21 mouse cellular contexts compared by ENCODE assay signal in the genomic region with DNA sequence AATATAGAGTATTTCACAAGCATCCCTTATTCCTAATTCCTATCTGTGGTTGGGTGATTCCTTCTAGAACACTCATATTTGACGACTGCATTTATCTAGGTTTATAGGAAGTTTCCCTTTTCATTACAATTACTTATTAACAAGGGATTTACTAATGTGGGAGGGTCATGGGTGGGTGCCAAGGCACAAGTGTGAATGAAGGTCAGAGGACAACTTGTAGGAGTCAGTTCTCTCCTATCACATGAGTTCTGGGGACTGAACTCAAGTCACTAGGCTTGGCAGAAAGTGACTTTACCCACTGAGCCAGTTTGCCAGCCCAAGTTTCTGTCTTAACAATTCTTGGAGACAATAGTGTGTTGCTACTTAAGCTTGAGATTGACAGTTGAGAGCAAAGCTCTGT.
DNase-seq lines count a peak whose midpoint lies in the region; ATAC-seq and TF ChIP-seq lines count a peak whose summit lies in the region.
"Had no signal": no experiment of that assay in that cellular context is flagged by ENCODE, and none has a peak within 500 bp of the region (broad histone marks: within the 10 kb centered on the region; RNA-seq: fewer than 3 reads in every experiment).

No protein-coding gene starts in this region.

- H3K27me3 ChIP-seq in kidney, embryonic 16.5 days (ENCODE audit: insufficient read depth, low read length): no peaks in the 10 kb centered on the region
- H3K27me3 ChIP-seq in liver, postnatal 0 days (ENCODE audit: insufficient read depth, low read length): no peaks in the 10 kb centered on the region
- H3K27me3 ChIP-seq in liver, embryonic 11.5 days (replicated peaks; ENCODE audit: control insufficient read depth, insufficient read depth, low read length): no peaks in the 10 kb centered on the region
- H3K27me3 ChIP-seq: embryonic facial prominence, embryonic 15.5 days; heart, embryonic 13.5 days; hindbrain, embryonic 13.5 days had no signal

- 56% methylated on average over 1 of the region's 1 CpGs for WGBS in kidney, embryonic 16.5 days
- WGBS in liver, postnatal 0 days (ENCODE audit: insufficient replicate concordance): 56% methylated on average over 1 of the region's 1 CpGs
- WGBS in liver, embryonic 11.5 days: 64% methylated on average over 1 of the region's 1 CpGs

- no peak for TF ChIP-seq CTCF in liver, postnatal 0 days (IDR thresholded peaks at IDR 0.05; ENCODE audit: low read depth)

- no peak overlapping the region for H3K4me2 ChIP-seq in kidney, embryonic 16.5 days (replicated peaks; ENCODE audit: low read depth, low read length)
- H3K4me2 ChIP-seq in liver, postnatal 0 days (ENCODE audit: low read depth, low read length): no peak overlapping the region
- no peak overlapping the region for H3K4me2 ChIP-seq in liver, embryonic 11.5 days
- H3K4me2 ChIP-seq: embryonic facial prominence, embryonic 15.5 days; heart, embryonic 13.5 days; hindbrain, embryonic 13.5 days had no signal

- no peak for TF ChIP-seq EP300 in liver, postnatal 0 days (IDR thresholded peaks at IDR 0.05; ENCODE audit: low read depth)

- H3K9me3 ChIP-seq in kidney, embryonic 16.5 days (ENCODE audit: low read length): no peaks in the 10 kb centered on the region
- H3K9me3 ChIP-seq in liver, postnatal 0 days (ENCODE audit: low read length): no peaks in the 10 kb centered on the region
- no peaks in the 10 kb centered on the region for H3K9me3 ChIP-seq in liver, embryonic 11.5 days (ENCODE audit: control insufficient read depth, low read length)
- H3K9me3 ChIP-seq: embryonic facial prominence, embryonic 15.5 days; forebrain, embryonic 10.5 days; heart, embryonic 13.5 days; hindbrain, embryonic 13.5 days had no signal

- H3K27ac ChIP-seq in kidney, embryonic 16.5 days (ENCODE audit: low read length): no peak overlapping the region
- no peak overlapping the region for H3K27ac ChIP-seq in liver, postnatal 0 days (ENCODE audit: low read depth)
- H3K27ac ChIP-seq in liver, embryonic 11.5 days (ENCODE audit: low read depth, low read length): no peak overlapping the region
- H3K27ac ChIP-seq: embryonic facial prominence, embryonic 15.5 days; forebrain, embryonic 10.5 days; gastrocnemius, adult 2 months; heart, embryonic 13.5 days had no signal

- no peak for ATAC-seq in kidney, embryonic 16.5 days (ENCODE audit: low FRiP score, low TSS enrichment)
- ATAC-seq in liver, postnatal 0 days: no peak
- no peak for ATAC-seq in liver, embryonic 11.5 days (replicated peaks; ENCODE audit: low FRiP score)
- ATAC-seq: forebrain, embryonic 14.5 days had no signal

- H3K4me3 ChIP-seq in kidney, embryonic 16.5 days (ENCODE audit: low read length): no peak overlapping the region
- no peak overlapping the region for H3K4me3 ChIP-seq in liver, postnatal 0 days (ENCODE audit: low read depth, low read length)
- no peak overlapping the region for H3K4me3 ChIP-seq in liver, embryonic 11.5 days (ENCODE audit: low read depth, low read length)
- H3K4me3 ChIP-seq: embryonic facial prominence, embryonic 15.5 days; erythroblast, embryonic 14.5 days; forebrain, embryonic 10.5 days; gastrocnemius, adult 2 months; heart, embryonic 13.5 days; hindbrain, embryonic 13.5 days had no signal

- no peak overlapping the region for H3K9ac ChIP-seq in kidney, embryonic 16.5 days (replicated peaks; ENCODE audit: low read length)
- no peak overlapping the region for H3K9ac ChIP-seq in liver, postnatal 0 days (replicated peaks)
- no peak overlapping the region for H3K9ac ChIP-seq in liver, embryonic 11.5 days (ENCODE audit: low read depth, low read length)
- H3K9ac ChIP-seq: embryonic facial prominence, embryonic 15.5 days; heart, embryonic 13.5 days; hindbrain, embryonic 13.5 days had no signal

- H3K4me1 ChIP-seq in kidney, embryonic 16.5 days (ENCODE audit: insufficient read depth, low read length): peaks cover 3% of the 10 kb centered on the region; the same call in 1 of the 2 replicates
- no peaks in the 10 kb centered on the region for H3K4me1 ChIP-seq in liver, postnatal 0 days (ENCODE audit: insufficient read depth)
- H3K4me1 ChIP-seq in liver, embryonic 11.5 days (replicated peaks; ENCODE audit: control insufficient read depth, insufficient read depth, low read length): no peaks in the 10 kb centered on the region

- DNase-seq in kidney, adult 11 months: peak; percentile 48
- peak; percentile 34 for DNase-seq in liver, postnatal 0 days
- no peak for DNase-seq in liver, embryonic 11.5 days (ENCODE audit: low spot score)
- DNase-seq in kidney, adult 9 months: peak; percentile 80
- DNase-seq in kidney, postnatal 25 days: peak; percentile 73
- no peak for DNase-seq in layer of hippocampus, postnatal 14 days (ENCODE audit: low spot score in 2 of 2)
- no peak for DNase-seq in embryo, embryonic 10 days (ENCODE audit: low spot score)
- DNase-seq: adrenal gland, postnatal 14 days; cerebellum, adult 18-20 months; cerebellum, postnatal 10 days; embryo, embryonic 11 days; gastrocnemius, adult 2 months; gastrocnemius, postnatal 25 days; heart, postnatal 4 days had no signal

- no peaks in the 10 kb centered on the region for H3K36me3 ChIP-seq in kidney, embryonic 16.5 days (ENCODE audit: insufficient read depth, low read length)
- no peaks in the 10 kb centered on the region for H3K36me3 ChIP-seq in liver, postnatal 0 days (replicated peaks; ENCODE audit: insufficient read depth, low read length)
- H3K36me3 ChIP-seq in liver, embryonic 11.5 days (ENCODE audit: control insufficient read depth, insufficient read depth, low read length): no peaks in the 10 kb centered on the region
- H3K36me3 ChIP-seq: embryonic facial prominence, embryonic 15.5 days; forebrain, embryonic 10.5 days; heart, embryonic 13.5 days; hindbrain, embryonic 13.5 days had no signal

Comparison
In these comparisons a context has a peak if more than half of its experiments do, and no peak if none do; other contexts are left out.
1. DNase-seq: peak in kidney, adult 11 months (single experiment), liver, postnatal 0 days (single experiment), kidney, adult 9 months (single experiment) and kidney, postnatal 25 days (2 of 2); none in liver, embryonic 11.5 days (single experiment), layer of hippocampus, postnatal 14 days (0 of 2) and embryo, embryonic 10 days (single experiment).